Mouse (Mus musculus): ENCODE measurements around the gene Clasp1. TPM values are rescaled to one million over a fixed set of nuclear protein-coding genes. Genes with fewer than 3 reads are reported as not detected.

The Clasp1 gene
- polyA plus RNA-seq, 1 experiment from 2014 or later = 136 TPM

- Histone ChIP-seq H3K4me2 (replicated peaks) (peak within 1 kb of the TSS; percentile 95), H3K27ac (no peak within 1 kb of the TSS), H3K9me3 (replicated peaks) (no peaks in the 10 kb centered on the region), H3K9ac (peak within 1 kb of the TSS; percentile 51; the same call in 1 of the 2 replicates), H3K27me3 (peaks cover 30% of the 10 kb centered on the region), H3K36me3 (no peaks in the 10 kb centered on the region), H3K4me3 (peak within 1 kb of the TSS; percentile 46), H3K4me1 (peaks cover 11% of the 10 kb centered on the region)
- under 1% methylated on average over 47 of the region's 48 CpGs for WGBS
- ATAC-seq (ENCODE audit: low FRiP score) = peak; percentile 85
Observed at GRCm38 (mm10) chr1:118627781-118628464, 239.1 kb downstream of the Clasp1 start, which contains the start of gene Tfcp2l1. Gene Tfcp2l1, plus strand, starts transcription at chr1:118627945.

DNA sequence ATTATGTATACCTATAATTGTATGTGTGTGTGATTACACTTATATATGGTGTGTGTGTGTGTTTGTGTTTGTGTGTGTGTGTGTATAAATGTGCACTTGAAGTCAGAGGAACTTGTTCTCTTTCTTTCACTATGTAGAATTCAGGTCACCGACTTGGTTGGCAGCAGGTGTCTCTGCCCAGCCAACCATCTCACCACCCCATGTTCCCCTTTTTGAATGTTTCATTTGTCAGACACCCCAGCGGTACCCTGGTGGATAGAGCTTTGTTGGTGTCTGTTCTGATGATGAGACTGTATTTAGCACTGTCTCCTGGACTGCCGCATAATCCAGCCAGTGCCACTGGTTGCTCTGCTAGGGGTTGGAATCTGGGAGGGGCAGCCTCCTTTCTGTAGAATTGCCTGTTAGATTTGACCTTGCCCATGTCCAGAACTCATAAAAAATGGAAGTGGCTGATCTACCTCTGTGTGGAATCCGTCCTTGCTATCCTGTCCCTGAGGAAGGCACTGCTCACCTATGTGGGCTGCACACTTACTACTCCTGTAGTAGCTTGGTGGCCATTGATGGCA is 244.6 kb downstream of the Clasp1 start:
- WGBS = 87% methylated on average over 4 of the region's 4 CpGs
- no peaks in the 10 kb centered on the region for H3K36me3 ChIP-seq
- no peak overlapping the region for H3K27ac ChIP-seq
- no peak overlapping the region for H3K4me2 ChIP-seq (replicated peaks)
- no peak overlapping the region for H3K4me3 ChIP-seq
- peaks cover 4% of the 10 kb centered on the region for H3K27me3 ChIP-seq
- no peak overlapping the region for H3K9ac ChIP-seq
- no peaks in the 10 kb centered on the region for H3K9me3 ChIP-seq (replicated peaks)
- no peaks in the 10 kb centered on the region for H3K4me1 ChIP-seq
- ATAC-seq (ENCODE audit: low FRiP score) = no peak

DNA sequence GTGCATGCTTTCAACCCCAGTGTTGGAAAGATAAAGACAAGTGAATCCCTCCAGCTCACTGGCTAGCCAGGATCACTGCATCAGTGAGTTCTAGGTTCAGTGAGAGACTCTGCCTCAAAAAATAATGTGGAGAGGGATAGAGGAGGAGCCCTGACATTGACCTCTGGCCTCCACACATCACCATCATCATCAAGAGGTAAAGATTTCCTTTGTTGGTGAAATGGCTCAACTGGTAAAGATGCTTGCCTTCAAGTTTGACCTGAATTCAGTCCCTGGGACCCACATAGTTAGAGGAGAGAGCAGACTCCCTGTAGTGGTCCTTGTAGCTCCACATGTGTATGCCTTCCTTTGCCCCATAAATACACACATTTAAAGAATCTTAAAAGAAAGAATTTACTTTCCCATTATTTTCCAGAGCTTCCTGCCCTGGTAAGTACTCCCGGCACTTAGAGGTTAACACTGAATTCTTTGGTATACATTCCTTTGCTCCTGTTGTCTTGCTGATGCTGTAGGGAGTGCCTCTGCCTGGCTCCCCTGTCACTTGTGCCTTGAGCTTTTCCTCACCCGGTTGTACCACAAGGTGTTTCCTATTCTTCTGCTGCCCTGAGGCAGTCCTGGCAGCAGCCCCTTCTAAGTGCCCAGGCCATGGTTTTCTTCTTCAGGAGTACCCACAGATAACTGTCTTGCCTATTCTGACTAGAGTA is 253.6 kb downstream of the Clasp1 start:
- H3K4me3 ChIP-seq = no peak overlapping the region
- H3K27ac ChIP-seq = no peak overlapping the region
- H3K4me2 ChIP-seq (replicated peaks) = no peak overlapping the region
- no peaks in the 10 kb centered on the region for H3K36me3 ChIP-seq
- no peaks in the 10 kb centered on the region for H3K9me3 ChIP-seq (replicated peaks)
- no peaks in the 10 kb centered on the region for H3K4me1 ChIP-seq
- H3K27me3 ChIP-seq = no peaks in the 10 kb centered on the region
- H3K9ac ChIP-seq = no peak overlapping the region
- ATAC-seq (ENCODE audit: low FRiP score) = no peak
- WGBS = 65% methylated on average over 2 of the region's 2 CpGs

DNA sequence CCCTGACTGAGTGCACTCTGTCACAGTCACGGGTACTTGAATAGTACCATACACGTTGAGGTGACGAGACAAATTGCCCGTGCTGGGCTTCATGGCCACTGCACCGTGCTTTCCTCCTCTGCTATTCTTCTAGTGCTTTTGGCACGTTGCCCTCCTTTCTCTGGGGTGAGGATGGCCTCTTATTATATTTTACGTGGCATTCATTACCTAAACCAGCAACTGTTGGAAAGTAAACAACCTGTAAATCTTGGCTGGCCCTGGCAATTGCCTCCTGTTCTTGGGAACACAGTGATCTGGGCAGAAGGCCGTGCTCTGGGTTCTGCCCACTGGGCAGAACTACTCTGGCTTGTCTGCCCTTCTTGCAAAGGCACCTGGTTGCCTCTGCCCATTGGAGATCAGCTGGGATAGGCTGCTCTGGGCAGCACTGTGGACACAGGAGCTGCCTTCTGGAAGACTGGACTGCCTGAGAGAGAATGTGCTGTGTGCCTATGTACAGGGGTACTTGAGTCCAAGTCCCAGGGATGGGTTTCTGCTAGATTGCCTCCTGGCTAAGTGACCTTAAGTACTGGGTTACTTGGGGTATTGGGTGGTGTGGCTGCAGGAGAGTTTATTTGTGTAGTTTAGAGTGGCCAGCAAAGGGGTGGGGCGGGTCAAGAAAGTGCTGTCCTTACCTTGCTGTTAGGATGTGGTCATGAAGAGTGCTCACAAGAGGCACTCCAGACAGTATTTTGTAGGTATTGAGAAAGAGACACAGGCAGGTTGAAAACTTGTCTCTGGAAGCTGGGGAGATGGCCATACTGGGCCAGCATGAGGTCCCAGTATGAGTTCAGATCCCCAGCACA is 254.5 kb downstream of the Clasp1 start:
- no peak overlapping the region for H3K27ac ChIP-seq
- H3K9me3 ChIP-seq (replicated peaks) = no peaks in the 10 kb centered on the region
- H3K4me3 ChIP-seq = no peak overlapping the region
- no peak overlapping the region for H3K9ac ChIP-seq
- H3K4me2 ChIP-seq (replicated peaks) = no peak overlapping the region
- no peak for ATAC-seq (ENCODE audit: low FRiP score)
- 43% methylated on average over 9 of the region's 9 CpGs for WGBS
- H3K27me3 ChIP-seq = no peaks in the 10 kb centered on the region
- no peaks in the 10 kb centered on the region for H3K36me3 ChIP-seq
- H3K4me1 ChIP-seq = no peaks in the 10 kb centered on the region

GRCm38 (mm10) chr1:118645701-118646100 is 256.8 kb downstream of the Clasp1 start:
- no peaks in the 10 kb centered on the region for H3K9me3 ChIP-seq (replicated peaks)
- WGBS = 67% methylated on average over 4 of the region's 4 CpGs
- H3K27ac ChIP-seq = no peak overlapping the region
- no peak overlapping the region for H3K4me3 ChIP-seq
- no peak overlapping the region for H3K9ac ChIP-seq
- no peaks in the 10 kb centered on the region for H3K36me3 ChIP-seq
- H3K27me3 ChIP-seq = no peaks in the 10 kb centered on the region
- no peak overlapping the region for H3K4me2 ChIP-seq (replicated peaks)
- no peaks in the 10 kb centered on the region for H3K4me1 ChIP-seq
- no peak for ATAC-seq (ENCODE audit: low FRiP score)

DNA sequence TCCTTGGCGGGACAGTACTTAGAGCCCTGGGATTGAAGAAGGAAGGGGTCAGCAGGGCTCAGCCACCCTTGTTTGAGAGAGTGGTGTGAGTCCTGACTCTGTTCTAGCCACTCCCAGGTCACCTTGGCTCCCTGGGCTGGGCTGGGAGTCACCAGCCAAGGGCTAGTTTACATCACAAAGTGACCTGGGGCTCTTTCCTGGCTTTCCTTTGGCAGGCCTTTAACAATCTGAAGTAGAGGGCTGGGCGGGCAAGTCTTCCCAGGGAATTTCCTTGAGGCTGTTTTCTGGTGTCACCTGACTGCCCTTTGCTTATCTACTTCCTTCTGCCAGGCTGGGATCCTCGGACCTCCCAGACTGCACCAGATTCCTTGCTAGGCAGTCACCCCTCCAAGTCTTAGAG is 259.2 kb downstream of the Clasp1 start:
- no peaks in the 10 kb centered on the region for H3K4me1 ChIP-seq
- H3K27ac ChIP-seq = no peak overlapping the region
- no peak overlapping the region for H3K9ac ChIP-seq
- WGBS = 30% methylated on average over 3 of the region's 3 CpGs
- H3K36me3 ChIP-seq = no peaks in the 10 kb centered on the region
- no peaks in the 10 kb centered on the region for H3K27me3 ChIP-seq
- no peaks in the 10 kb centered on the region for H3K9me3 ChIP-seq (replicated peaks)
- no peak overlapping the region for H3K4me2 ChIP-seq (replicated peaks)
- no peak for ATAC-seq (ENCODE audit: low FRiP score)
- no peak overlapping the region for H3K4me3 ChIP-seq

- Histone ChIP-seq H3K9me3 (replicated peaks) (no peaks in the 10 kb centered on the region), H3K4me3 (no peak overlapping the region), H3K9ac (no peak overlapping the region), H3K27me3 (no peaks in the 10 kb centered on the region), H3K36me3 (no peaks in the 10 kb centered on the region), H3K4me1 (no peaks in the 10 kb centered on the region), H3K4me2 (replicated peaks) (no peak overlapping the region), H3K27ac (no peak overlapping the region)
- WGBS = 75% methylated on average over 9 of the region's 9 CpGs
- ATAC-seq (ENCODE audit: low FRiP score) = 0 out of 2 replicates have a peak, but pooled peaks have one; percentile 16
Observed at GRCm38 (mm10) chr1:118649933-118650770, 261.3 kb downstream of the Clasp1 start.

GRCm38 (mm10) chr1:118650771-118651080 is 261.9 kb downstream of the Clasp1 start:
- WGBS = 42% methylated on average over 3 of the region's 3 CpGs
- no peak overlapping the region for H3K4me3 ChIP-seq
- H3K9me3 ChIP-seq (replicated peaks) = no peaks in the 10 kb centered on the region
- no peak overlapping the region for H3K9ac ChIP-seq
- peak; percentile 32; the same call in 1 of the 2 replicates for ATAC-seq (ENCODE audit: low FRiP score)
- H3K27me3 ChIP-seq = no peaks in the 10 kb centered on the region
- H3K36me3 ChIP-seq = no peaks in the 10 kb centered on the region
- H3K27ac ChIP-seq = no peak overlapping the region
- H3K4me1 ChIP-seq = no peaks in the 10 kb centered on the region
- no peak overlapping the region for H3K4me2 ChIP-seq (replicated peaks)

- H3K4me2 ChIP-seq (replicated peaks) = no peak overlapping the region
- H3K36me3 ChIP-seq = no peaks in the 10 kb centered on the region
- H3K27ac ChIP-seq = no peak overlapping the region
- H3K4me3 ChIP-seq = no peak overlapping the region
- 76% methylated on average over 6 of the region's 6 CpGs for WGBS
- H3K4me1 ChIP-seq = no peaks in the 10 kb centered on the region
- no peak for ATAC-seq (ENCODE audit: low FRiP score)
- no peak overlapping the region for H3K9ac ChIP-seq
- H3K9me3 ChIP-seq (replicated peaks) = no peaks in the 10 kb centered on the region
- no peaks in the 10 kb centered on the region for H3K27me3 ChIP-seq
Observed at GRCm38 (mm10) chr1:118658716-118659115, 269.9 kb downstream of the Clasp1 start.

DNA sequence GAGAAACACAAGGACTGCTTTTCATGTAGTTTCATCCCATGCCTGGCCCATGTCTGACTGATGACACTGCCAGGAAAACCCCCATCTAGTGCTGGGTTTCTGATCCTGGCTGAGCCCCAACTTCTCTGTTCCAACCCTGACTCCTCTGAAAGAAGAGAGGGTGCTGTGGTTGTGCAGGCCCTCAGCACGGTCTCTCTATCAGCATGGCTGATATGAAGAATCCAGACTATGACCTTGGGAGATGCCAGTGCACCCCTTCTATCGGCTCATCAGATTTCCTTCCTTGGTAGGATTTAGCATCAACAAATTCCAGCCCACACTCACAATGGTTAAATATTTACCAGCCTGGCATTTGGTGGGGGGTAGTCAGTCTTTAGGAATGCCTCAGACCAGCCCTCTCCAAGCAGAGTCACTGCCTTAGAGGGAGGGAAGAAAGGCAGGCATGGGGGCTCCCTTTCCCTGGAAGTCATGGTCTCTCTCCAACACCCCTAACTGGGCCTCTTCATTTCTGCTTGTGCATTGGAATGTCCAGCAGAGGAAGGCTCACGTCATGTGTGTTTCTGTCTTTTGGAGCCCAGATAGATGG is 272.1 kb downstream of the Clasp1 start:
- Histone ChIP-seq H3K27me3 (no peaks in the 10 kb centered on the region), H3K27ac (no peak overlapping the region), H3K4me1 (no peaks in the 10 kb centered on the region), H3K9ac (no peak overlapping the region), H3K4me3 (no peak overlapping the region), H3K9me3 (replicated peaks) (no peaks in the 10 kb centered on the region), H3K4me2 (replicated peaks) (no peak overlapping the region), H3K36me3 (no peaks in the 10 kb centered on the region)
- no peak for ATAC-seq (ENCODE audit: low FRiP score)
- 66% methylated on average over 3 of the region's 3 CpGs for WGBS
